ENCODE assay signal across 8 mouse cellular contexts in the genomic region with DNA sequence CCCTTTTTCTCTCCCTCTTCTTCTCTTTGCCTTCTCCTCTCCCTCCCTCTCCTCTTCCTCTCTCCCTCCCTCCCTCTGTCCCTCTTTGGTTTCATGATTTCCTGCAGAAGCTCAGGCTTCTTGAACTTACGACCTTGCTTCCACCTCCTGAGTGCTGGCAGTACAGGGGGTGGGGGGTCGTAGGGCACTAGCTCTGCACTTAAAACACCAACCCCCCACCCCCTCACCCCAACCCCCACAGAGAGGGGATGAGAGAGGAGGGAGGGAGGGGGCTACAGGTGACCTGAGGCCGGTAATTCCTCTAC. TPM values are rescaled to one million over a fixed set of nuclear protein-coding genes. Genes with fewer than 3 reads are reported as not detected.
DNase-seq lines count a peak whose midpoint lies in the region; ATAC-seq and TF ChIP-seq lines count a peak whose summit lies in the region.

No protein-coding gene starts in this region.

- H3K36me3 ChIP-seq in lung, embryonic 15.5 days: peaks cover 6% of the 10 kb centered on the region; the same call in 1 of the 2 replicates
- peaks cover 7% of the 10 kb centered on the region; the same call in 1 of the 2 replicates for H3K36me3 ChIP-seq in embryonic facial prominence, embryonic 15.5 days
- H3K36me3 ChIP-seq in limb, embryonic 12.5 days: peaks cover 7% of the 10 kb centered on the region; the same call in 1 of the 2 replicates
- no peaks in the 10 kb centered on the region for H3K36me3 ChIP-seq in stomach, embryonic 14.5 days (ENCODE audit: control insufficient read depth, insufficient read depth, low read length)

- H3K27me3 ChIP-seq in lung, embryonic 15.5 days: no peaks in the 10 kb centered on the region
- no peaks in the 10 kb centered on the region for H3K27me3 ChIP-seq in embryonic facial prominence, embryonic 15.5 days
- H3K27me3 ChIP-seq in limb, embryonic 12.5 days: no peaks in the 10 kb centered on the region
- no peaks in the 10 kb centered on the region for H3K27me3 ChIP-seq in stomach, embryonic 14.5 days (ENCODE audit: control insufficient read depth, insufficient read depth, low read length)
- no peaks in the 10 kb centered on the region for H3K27me3 ChIP-seq in cerebellum, adult 2 months (ENCODE audit: control insufficient read depth, insufficient read depth, low read length)

- H3K27ac ChIP-seq in lung, embryonic 15.5 days: peak overlapping the region; percentile 94
- H3K27ac ChIP-seq in embryonic facial prominence, embryonic 15.5 days (replicated peaks): peak overlapping the region; percentile 87; the same call in 1 of the 2 replicates
- H3K27ac ChIP-seq in limb, embryonic 12.5 days: 0 out of 2 replicates have a peak overlapping the region, but pooled peaks have one; percentile 57
- peak overlapping the region; percentile 90 for H3K27ac ChIP-seq in stomach, embryonic 14.5 days (ENCODE audit: low read length)
- H3K27ac ChIP-seq in cerebellum, adult 2 months (ENCODE audit: insufficient read depth, low read length): no peak overlapping the region

- no peak for TF ChIP-seq POLR2A in cerebellum, adult 2 months (IDR thresholded peaks at IDR 0.05; ENCODE audit: borderline replicate concordance, insufficient read depth, low read length)

- DNase-seq in lung, postnatal 36 days: no peak
- DNase-seq in cerebellum, adult 2 months: no peak
- no peak for DNase-seq in B cell, adult 2 months
- DNase-seq in left cerebral cortex, adult 11 months (ENCODE audit: low spot score): no peak

- H3K9ac ChIP-seq in lung, embryonic 15.5 days: peak overlapping the region; percentile 88
- H3K9ac ChIP-seq in embryonic facial prominence, embryonic 15.5 days: peak overlapping the region; percentile 71
- peak overlapping the region; percentile 59 for H3K9ac ChIP-seq in limb, embryonic 12.5 days (replicated peaks)
- peak overlapping the region; percentile 66 for H3K9ac ChIP-seq in stomach, embryonic 14.5 days (replicated peaks; ENCODE audit: low read depth, low read length)

- H3K4me1 ChIP-seq in lung, embryonic 15.5 days: peaks cover 13% of the 10 kb centered on the region; the same call in 1 of the 2 replicates
- peaks cover 8% of the 10 kb centered on the region; the same call in 1 of the 2 replicates for H3K4me1 ChIP-seq in embryonic facial prominence, embryonic 15.5 days
- H3K4me1 ChIP-seq in limb, embryonic 12.5 days (replicated peaks): peaks cover 6% of the 10 kb centered on the region; the same call in 1 of the 2 replicates
- no peaks in the 10 kb centered on the region for H3K4me1 ChIP-seq in stomach, embryonic 14.5 days (ENCODE audit: control insufficient read depth, insufficient read depth, low read length)
- no peaks in the 10 kb centered on the region for H3K4me1 ChIP-seq in cerebellum, adult 2 months (ENCODE audit: control insufficient read depth, insufficient read depth, low read length)

- peak overlapping the region; percentile 76 for H3K4me3 ChIP-seq in lung, embryonic 15.5 days
- peak overlapping the region; percentile 68 for H3K4me3 ChIP-seq in embryonic facial prominence, embryonic 15.5 days (replicated peaks)
- H3K4me3 ChIP-seq in limb, embryonic 12.5 days (replicated peaks): peak overlapping the region; percentile 49
- peak overlapping the region; percentile 64 for H3K4me3 ChIP-seq in stomach, embryonic 14.5 days (ENCODE audit: low read depth, low read length)
- H3K4me3 ChIP-seq in cerebellum, adult 2 months (replicated peaks; ENCODE audit: insufficient read depth, low read depth, low read length): no peak overlapping the region

- ATAC-seq in lung, embryonic 15.5 days (ENCODE audit: borderline replicate concordance, extremely low read depth, low FRiP score, low TSS enrichment): 0 out of 2 replicates have a peak, but pooled peaks have one; percentile 9
- no peak for ATAC-seq in embryonic facial prominence, embryonic 15.5 days (ENCODE audit: insufficient number of reproducible peaks, low FRiP score, low TSS enrichment, low read depth)
- ATAC-seq in limb, embryonic 12.5 days (ENCODE audit: insufficient number of reproducible peaks, insufficient read depth, low FRiP score, low TSS enrichment, low read depth): no peak
- no peak for ATAC-seq in stomach, embryonic 14.5 days (ENCODE audit: insufficient number of reproducible peaks, insufficient read depth, low FRiP score, low read depth)

- no peaks in the 10 kb centered on the region for H3K9me3 ChIP-seq in lung, embryonic 15.5 days
- no peaks in the 10 kb centered on the region for H3K9me3 ChIP-seq in embryonic facial prominence, embryonic 15.5 days (replicated peaks)
- peaks cover 4% of the 10 kb centered on the region; the same call in 1 of the 2 replicates for H3K9me3 ChIP-seq in limb, embryonic 12.5 days
- no peaks in the 10 kb centered on the region for H3K9me3 ChIP-seq in stomach, embryonic 14.5 days (ENCODE audit: control insufficient read depth, low read depth, low read length)

- peak overlapping the region; percentile 72 for H3K4me2 ChIP-seq in lung, embryonic 15.5 days
- peak overlapping the region; percentile 70 for H3K4me2 ChIP-seq in embryonic facial prominence, embryonic 15.5 days (replicated peaks)
- peak overlapping the region; percentile 64 for H3K4me2 ChIP-seq in limb, embryonic 12.5 days
- H3K4me2 ChIP-seq in stomach, embryonic 14.5 days (replicated peaks; ENCODE audit: low read depth, low read length): peak overlapping the region; percentile 67

- 2% methylated on average over 3 of the region's 3 CpGs for WGBS in lung, embryonic 15.5 days
- WGBS in embryonic facial prominence, embryonic 15.5 days: 0% methylated on average over 3 of the region's 3 CpGs
- 0% methylated on average over 3 of the region's 3 CpGs for WGBS in limb, embryonic 12.5 days
- WGBS in stomach, embryonic 14.5 days: 7% methylated on average over 3 of the region's 3 CpGs
- 17% methylated on average over 3 of the region's 3 CpGs for WGBS in cerebellum, adult 2 months

- no peak for TF ChIP-seq CTCF in cerebellum, adult 2 months (IDR thresholded peaks at IDR 0.05; ENCODE audit: borderline replicate concordance, insufficient read depth, low read depth, low read length)

RNA-seq across cellular contexts. Expression of a gene that starts 0.8 kb away (rescaled TPM):
- 58.1 TPM in 2 replicates for polyA plus RNA-seq in lung, embryonic 15.5 days (2015; fragmentation: Nextera tagmentation; extraction: Ambion mirVana)
- 31.5 and 31.7 TPM in 2 replicates for polyA plus RNA-seq in embryonic facial prominence, embryonic 15.5 days (2015; fragmentation: Nextera tagmentation; extraction: Ambion mirVana)
- 20.1 and 22.0 TPM in 2 replicates for polyA plus RNA-seq in limb, embryonic 12.5 days (2016; fragmentation: Nextera tagmentation; extraction: Ambion mirVana)
- polyA plus RNA-seq in stomach, embryonic 14.5 days (2014; fragmentation: Nextera tagmentation; extraction: Ambion mirVana): 40.3 and 42.2 TPM in 2 replicates
- polyA plus RNA-seq in cerebellum, adult 2 months (2012; rRNA removed): 1.6 and 1.9 TPM in 2 replicates
